Mouse (Mus musculus): ENCODE results near the gene Trp53i11. TPM values are rescaled to one million over a fixed set of nuclear protein-coding genes. Genes with fewer than 3 reads are reported as not detected.

The Trp53i11 gene
- total RNA-seq, 1 experiment from 2014 or later = 75.8 TPM

- no peak for DNase-seq
Observed at GRCm38 (mm10) chr2:93242166-93242565, 54.8 kb downstream of the Trp53i11 start.

GRCm38 (mm10) chr2:93243439-93244089 lies 56.2 kb downstream of the Trp53i11 start:
- DNase-seq = no peak

- DNase-seq = no peak
Observed at GRCm38 (mm10) chr2:93244090-93244443, 56.7 kb downstream of the Trp53i11 start.

GRCm38 (mm10) chr2:93249058-93249457 lies 61.7 kb downstream of the Trp53i11 start:
- no peak for DNase-seq

- DNase-seq = no peak
Observed at GRCm38 (mm10) chr2:93250611-93251010, 63.3 kb downstream of the Trp53i11 start.

Other genes with a start within 250 kb of the Trp53i11 start
- gene Prdm11, start 141.4 kb upstream of the Trp53i11 start, total RNA-seq (2021) = 63.1 and 63.6 TPM in 2 replicates
- gene Tspan18, start 147.0 kb downstream of the Trp53i11 start, total RNA-seq (2021) = 55.1 TPM in 2 replicates